Mouse (Mus musculus) bone marrow, adult 2 months (tissue): ENCODE data around the gene Tfcp2l1. TPM values are rescaled to one million over a fixed set of nuclear protein-coding genes. Genes with fewer than 3 reads are reported as not detected.
"Not testable (repeated sequence)": the region's sequence is repeated elsewhere in the genome, so short reads cannot be mapped to it uniquely, and the experiment has no call there.

Experiments
- H3K27ac ChIP-seq: fragments of 200-500 bp; 2 replicates; pipeline ENCODE4 v1.5.1; 2012; ENCODE audit warnings: low read depth, mild to moderate bottlenecking, control low read depth, inconsistent platforms, low read length; ENCODE audit not compliant: control insufficient read depth, poor library complexity, insufficient read depth
- H3K4me1 ChIP-seq: fragments of 200-500 bp; 2 replicates; pipeline ENCODE4 v1.6.1; 2011; ENCODE audit warnings: low read length; ENCODE audit not compliant: control insufficient read depth, insufficient read depth
- H3K4me3 ChIP-seq: fragments of 200-500 bp; replicated peaks from 2 replicates; pipeline ENCODE3; 2011; ENCODE audit warnings: mild to moderate bottlenecking, low read depth, low read length, control low read depth; ENCODE audit not compliant: control insufficient read depth
- CTCF ChIP-seq: fragments of 200-500 bp; IDR thresholded peaks from 2 replicates; pipeline ENCODE4 v1.5.1; 2011; ENCODE audit warnings: low read length, control low read depth; ENCODE audit not compliant: control insufficient read depth, insufficient read depth
- POLR2A ChIP-seq: fragments of 200-500 bp; IDR thresholded peaks from 2 replicates; pipeline ENCODE4 v1.6.1; 2011; ENCODE audit warnings: low read depth, mild to moderate bottlenecking, control low read depth, low read length, borderline replicate concordance; ENCODE audit not compliant: control insufficient read depth
- WGBS: fragments of 180-500 bp; shearing (Covaris S2); methylation state at CpG from one replicate; pipeline ENCODE4 v1.1.7; 2018; 5-methylcytosine and 5-hydroxymethylcytosine counted together
- polyA plus RNA-seq: library from polyadenylated mRNA; stranded (reverse); fragments of >200 nt; gene quantifications from 2 replicates; pipeline ENCODE4 v1.2.4, GENCODE M21; 2011; ENCODE audit warnings: low replicate concordance; ENCODE audit not compliant: missing spikeins, insufficient read depth, insufficient read length

Gene Tfcp2l1
- polyA plus RNA-seq, 1 experiment, result 2.7 TPM

- Histone ChIP-seq H3K27ac (no peak overlapping the region), H3K4me3 (no peak overlapping the region), H3K4me1 (no peaks in the 10 kb centered on the region)
- WGBS, result 83% methylated on average over 3 of the region's 3 CpGs
- no peak for TF ChIP-seq CTCF
- no peak for TF ChIP-seq POLR2A
These were observed 14.0 kb upstream of the Tfcp2l1 start for GRCm38 (mm10) chr1:118613631-118614183.

GRCm38 (mm10) chr1:118621055-118621454 lies 6.7 kb upstream of the Tfcp2l1 start:
- WGBS, result 72% methylated on average over 5 of the region's 5 CpGs
- H3K4me1 ChIP-seq, H3K27ac ChIP-seq, H3K4me3 ChIP-seq: not testable (repeated sequence)

- H3K27ac ChIP-seq, result no peak overlapping the region
- 71% methylated on average over 3 of the region's 3 CpGs for WGBS
- no peak overlapping the region for H3K4me3 ChIP-seq
- no peak for TF ChIP-seq CTCF
- TF ChIP-seq POLR2A, result no peak
- no peaks in the 10 kb centered on the region; the same call in none of the 2 replicates for H3K4me1 ChIP-seq
These were observed 4.9 kb upstream of the Tfcp2l1 start for GRCm38 (mm10) chr1:118622857-118623256.

DNA sequence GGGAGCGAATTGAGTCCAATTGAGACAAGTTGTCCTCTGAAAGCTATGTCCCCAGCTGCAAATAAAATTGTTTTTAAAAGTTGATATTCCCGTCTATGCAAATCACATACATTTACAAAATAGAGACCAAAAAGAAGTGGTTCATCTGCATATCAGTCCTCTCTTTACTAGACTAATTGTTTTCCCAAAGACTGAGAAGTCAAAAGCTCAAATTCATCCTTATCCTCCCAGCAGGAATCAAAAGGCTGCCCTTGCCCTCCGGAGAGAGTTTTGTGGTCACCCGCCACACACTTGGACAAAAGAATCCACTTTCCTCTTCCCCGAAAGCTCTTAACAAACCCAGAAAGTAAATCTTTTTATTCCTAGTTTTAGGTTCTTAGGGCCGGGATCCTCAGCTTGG lies 2.3 kb upstream of the Tfcp2l1 start:
- WGBS, result 79% methylated on average over 6 of the region's 6 CpGs
- H3K4me3 ChIP-seq, result no peak overlapping the region
- no peaks in the 10 kb centered on the region; the same call in none of the 2 replicates for H3K4me1 ChIP-seq
- no peak for TF ChIP-seq CTCF
- no peak overlapping the region for H3K27ac ChIP-seq

DNA sequence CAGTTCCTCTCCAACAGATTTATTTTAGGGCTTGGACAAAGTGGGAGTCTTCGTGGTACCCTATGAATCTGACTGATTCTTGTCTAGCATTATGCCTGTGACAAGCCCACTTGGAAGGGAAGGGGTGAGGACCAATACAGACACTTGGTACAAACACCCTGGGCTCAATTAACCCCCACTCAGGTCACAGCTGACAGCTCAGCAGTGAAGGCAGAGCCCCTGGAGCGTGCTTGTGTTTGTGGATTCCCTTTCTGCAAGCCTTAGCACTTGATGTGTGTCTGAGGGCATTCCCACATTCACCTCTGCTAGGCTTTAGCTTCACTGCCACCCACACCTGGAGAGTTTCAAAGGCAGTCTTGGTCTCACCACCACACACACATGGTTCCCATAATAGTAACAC lies 1.8 kb upstream of the Tfcp2l1 start:
- H3K4me1 ChIP-seq, result no peaks in the 10 kb centered on the region; the same call in none of the 2 replicates
- no peak overlapping the region for H3K27ac ChIP-seq
- TF ChIP-seq POLR2A (no peak), CTCF (no peak)
- H3K4me3 ChIP-seq, result no peak overlapping the region
- 72% methylated on average over 2 of the region's 2 CpGs for WGBS

GRCm38 (mm10) chr1:118626452-118626851 lies 1.3 kb upstream of the Tfcp2l1 start:
- TF ChIP-seq CTCF, result no peak
- TF ChIP-seq POLR2A, result no peak
- 81% methylated on average over 2 of the region's 2 CpGs for WGBS
- Histone ChIP-seq H3K4me1 (no peaks in the 10 kb centered on the region; the same call in none of the 2 replicates), H3K27ac (no peak overlapping the region), H3K4me3 (no peak overlapping the region)

GRCm38 (mm10) chr1:118633415-118633980 lies 5.8 kb downstream of the Tfcp2l1 start:
- TF ChIP-seq CTCF (no peak), POLR2A (no peak)
- H3K27ac ChIP-seq, result no peak overlapping the region
- 44% methylated on average over 4 of the region's 4 CpGs for WGBS
- no peak overlapping the region for H3K4me3 ChIP-seq
- H3K4me1 ChIP-seq, result no peaks in the 10 kb centered on the region; the same call in 1 of the 2 replicates

DNA sequence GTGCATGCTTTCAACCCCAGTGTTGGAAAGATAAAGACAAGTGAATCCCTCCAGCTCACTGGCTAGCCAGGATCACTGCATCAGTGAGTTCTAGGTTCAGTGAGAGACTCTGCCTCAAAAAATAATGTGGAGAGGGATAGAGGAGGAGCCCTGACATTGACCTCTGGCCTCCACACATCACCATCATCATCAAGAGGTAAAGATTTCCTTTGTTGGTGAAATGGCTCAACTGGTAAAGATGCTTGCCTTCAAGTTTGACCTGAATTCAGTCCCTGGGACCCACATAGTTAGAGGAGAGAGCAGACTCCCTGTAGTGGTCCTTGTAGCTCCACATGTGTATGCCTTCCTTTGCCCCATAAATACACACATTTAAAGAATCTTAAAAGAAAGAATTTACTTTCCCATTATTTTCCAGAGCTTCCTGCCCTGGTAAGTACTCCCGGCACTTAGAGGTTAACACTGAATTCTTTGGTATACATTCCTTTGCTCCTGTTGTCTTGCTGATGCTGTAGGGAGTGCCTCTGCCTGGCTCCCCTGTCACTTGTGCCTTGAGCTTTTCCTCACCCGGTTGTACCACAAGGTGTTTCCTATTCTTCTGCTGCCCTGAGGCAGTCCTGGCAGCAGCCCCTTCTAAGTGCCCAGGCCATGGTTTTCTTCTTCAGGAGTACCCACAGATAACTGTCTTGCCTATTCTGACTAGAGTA lies 14.7 kb downstream of the Tfcp2l1 start:
- H3K4me1 ChIP-seq, result no peaks in the 10 kb centered on the region
- no peak overlapping the region for H3K4me3 ChIP-seq
- H3K27ac ChIP-seq, result no peak overlapping the region
- WGBS, result 69% methylated on average over 2 of the region's 2 CpGs
- no peak for TF ChIP-seq POLR2A
- no peak for TF ChIP-seq CTCF

DNA sequence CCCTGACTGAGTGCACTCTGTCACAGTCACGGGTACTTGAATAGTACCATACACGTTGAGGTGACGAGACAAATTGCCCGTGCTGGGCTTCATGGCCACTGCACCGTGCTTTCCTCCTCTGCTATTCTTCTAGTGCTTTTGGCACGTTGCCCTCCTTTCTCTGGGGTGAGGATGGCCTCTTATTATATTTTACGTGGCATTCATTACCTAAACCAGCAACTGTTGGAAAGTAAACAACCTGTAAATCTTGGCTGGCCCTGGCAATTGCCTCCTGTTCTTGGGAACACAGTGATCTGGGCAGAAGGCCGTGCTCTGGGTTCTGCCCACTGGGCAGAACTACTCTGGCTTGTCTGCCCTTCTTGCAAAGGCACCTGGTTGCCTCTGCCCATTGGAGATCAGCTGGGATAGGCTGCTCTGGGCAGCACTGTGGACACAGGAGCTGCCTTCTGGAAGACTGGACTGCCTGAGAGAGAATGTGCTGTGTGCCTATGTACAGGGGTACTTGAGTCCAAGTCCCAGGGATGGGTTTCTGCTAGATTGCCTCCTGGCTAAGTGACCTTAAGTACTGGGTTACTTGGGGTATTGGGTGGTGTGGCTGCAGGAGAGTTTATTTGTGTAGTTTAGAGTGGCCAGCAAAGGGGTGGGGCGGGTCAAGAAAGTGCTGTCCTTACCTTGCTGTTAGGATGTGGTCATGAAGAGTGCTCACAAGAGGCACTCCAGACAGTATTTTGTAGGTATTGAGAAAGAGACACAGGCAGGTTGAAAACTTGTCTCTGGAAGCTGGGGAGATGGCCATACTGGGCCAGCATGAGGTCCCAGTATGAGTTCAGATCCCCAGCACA lies 15.6 kb downstream of the Tfcp2l1 start:
- no peak overlapping the region for H3K27ac ChIP-seq
- TF ChIP-seq CTCF (no peak), POLR2A (no peak)

More for the DNA sequence above, 15.6 kb downstream of the Tfcp2l1 start:
- H3K4me3 ChIP-seq, result no peak overlapping the region
- WGBS, result 79% methylated on average over 9 of the region's 9 CpGs
- no peaks in the 10 kb centered on the region for H3K4me1 ChIP-seq
